Mouse (Mus musculus) left cerebral cortex, postnatal 4 days (tissue): ENCODE data around the gene Rfng. TPM values are rescaled to one million over a fixed set of nuclear protein-coding genes. Genes with fewer than 3 reads are reported as not detected.
"Not testable (repeated sequence)": the region's sequence is repeated elsewhere in the genome, so short reads cannot be mapped to it uniquely, and the experiment has no call there.

Experiments used
- DNase-seq: peaks from one replicate; pipeline ENCODE4 v3.0.0-alpha.2; 2022
- intact Hi-C: fragments of 180-260 bp; cut with DNase I; formaldehyde crosslinking; loops from one replicate; pipeline ENCODE4 v1.15.1; 2025
- total RNA-seq, 2 experiments: library from RNA; stranded (reverse); gene quantifications; 2 replicates each; pipeline ENCODE4 v1.2.3; 2021

Rfng gene
- total RNA-seq: 10 to 100 TPM; 82.1 to 87.1 TPM

DNA sequence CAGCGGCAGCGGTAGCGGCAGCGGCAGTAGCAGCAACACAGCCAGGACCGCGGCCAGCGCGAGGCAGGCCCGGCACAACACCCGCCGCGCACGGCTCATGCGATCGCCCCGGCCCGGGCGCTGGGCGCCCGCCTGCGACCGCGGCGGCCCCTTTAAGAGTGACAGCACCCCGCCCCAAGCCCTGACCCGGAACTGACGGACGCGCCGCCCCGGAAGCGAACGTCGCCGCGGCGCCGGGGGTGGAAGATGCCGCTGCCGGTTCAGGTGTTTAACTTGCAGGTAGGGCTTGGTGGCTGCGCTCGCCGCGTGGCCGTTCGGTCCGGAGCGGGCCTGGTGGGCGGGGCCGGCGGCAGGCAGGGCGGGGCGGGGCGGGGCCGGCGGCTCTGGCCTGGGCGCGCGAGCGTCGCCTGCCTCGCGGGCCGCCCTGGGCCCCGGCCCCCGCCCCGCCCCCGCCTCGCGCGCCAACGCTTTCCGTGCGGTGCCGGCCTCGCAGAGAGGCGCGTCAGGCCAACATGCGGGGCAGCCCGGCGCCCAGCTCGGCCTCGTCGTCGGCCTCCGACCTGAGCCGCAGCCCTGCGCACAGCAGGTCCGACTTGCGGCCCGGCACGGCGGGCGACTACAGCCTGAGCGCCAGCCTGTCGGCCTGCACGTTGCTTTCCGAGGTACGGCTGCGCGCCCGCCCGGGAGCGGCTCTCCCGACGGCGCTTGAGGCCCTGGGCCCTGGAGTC lies at the start of gene Rfng, which contains the start of gene Gps1:
TSS of gene Rfng (minus strand) at position 144 of the 728 bp plus-strand sequence.
TSS of gene Gps1 (plus strand) at position 209 of the 728 bp plus-strand sequence.
- intact Hi-C loops: loop anchor here (10.0 kb wide), 1 partner anchor 169 kb away; the partner anchor contains the start of gene Pcyt2

GRCm38 (mm10) chr11:120832962-120833361 lies 49.0 kb upstream of the Rfng start:
- DNase-seq, intact Hi-C loops: not testable (repeated sequence)

More for the DNA sequence above, at the start of gene Rfng, which contains the start of gene Gps1:
- peak; percentile 80 for DNase-seq

DNA sequence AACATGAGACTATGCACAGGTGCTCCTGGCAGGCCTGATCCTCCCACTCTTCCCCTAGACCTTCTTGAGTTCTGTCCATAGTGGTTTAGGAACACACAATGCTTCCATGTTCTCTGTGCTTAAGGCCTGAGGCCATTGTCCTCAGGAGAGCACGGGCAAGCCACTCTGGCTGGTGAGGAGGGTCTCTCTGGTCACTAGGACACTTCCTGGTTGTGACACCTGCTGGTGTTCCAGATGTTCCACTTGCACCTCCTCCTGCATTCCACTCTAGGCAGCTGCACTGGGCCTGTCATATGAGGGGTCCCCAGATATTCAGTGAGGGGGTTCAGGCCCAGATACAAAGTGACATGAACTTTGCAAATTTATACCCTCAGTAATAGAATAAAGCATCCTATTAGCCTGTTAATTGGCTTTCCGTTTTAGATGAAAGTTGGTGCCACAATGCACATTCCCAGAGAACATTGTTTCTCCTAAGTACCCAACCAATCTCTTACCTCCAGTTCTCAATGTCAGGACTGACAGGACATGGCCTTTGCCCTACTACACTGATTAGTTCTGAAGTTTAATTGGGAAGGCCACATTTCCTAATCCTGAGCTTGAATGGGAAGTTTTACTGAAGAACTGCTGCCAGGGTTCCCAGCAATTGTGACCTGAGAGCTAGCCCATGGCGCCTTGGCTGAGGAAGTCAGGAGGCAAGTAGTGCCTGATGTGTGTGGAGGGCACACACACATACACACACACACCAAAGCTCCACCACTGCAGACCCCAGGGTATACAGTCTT lies 47.8 kb upstream of the Rfng start:
- no peak for DNase-seq
- intact Hi-C loops: no loop called here

DNA sequence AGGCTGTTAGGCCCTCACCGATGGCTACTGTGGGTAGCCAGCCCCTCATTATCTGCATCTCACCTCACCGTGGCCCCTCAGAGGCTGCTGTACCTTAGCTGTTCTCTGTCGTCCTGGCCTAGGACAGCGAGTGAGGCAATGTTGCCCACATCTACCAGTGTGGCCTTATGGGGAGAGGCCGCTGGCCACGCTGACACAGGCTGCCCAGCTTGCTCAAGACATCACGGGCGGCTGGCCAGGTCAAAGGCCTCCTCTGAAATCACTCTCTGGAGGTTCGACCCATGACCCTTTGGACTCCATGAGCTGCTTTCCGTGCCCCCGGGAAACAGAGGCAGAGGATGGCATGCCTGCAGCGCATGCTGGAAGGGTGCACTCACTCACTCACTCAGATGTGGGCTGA lies 46.7 kb upstream of the Rfng start:
- intact Hi-C loops: no loop called here
- no peak for DNase-seq

- intact Hi-C loops: no loop called here
- no peak for DNase-seq
Observed at GRCm38 (mm10) chr11:120829757-120830532, 45.9 kb upstream of the Rfng start.

- DNase-seq: no peak
- intact Hi-C loops: no loop called here
Observed at GRCm38 (mm10) chr11:120828416-120828815, 44.4 kb upstream of the Rfng start.

GRCm38 (mm10) chr11:120826016-120826953 lies 42.3 kb upstream of the Rfng start:
- no peak for DNase-seq
- intact Hi-C loops: no loop called here

GRCm38 (mm10) chr11:120825289-120825863 lies 41.4 kb upstream of the Rfng start:
- no peak for DNase-seq
- intact Hi-C loops: no loop called here

DNA sequence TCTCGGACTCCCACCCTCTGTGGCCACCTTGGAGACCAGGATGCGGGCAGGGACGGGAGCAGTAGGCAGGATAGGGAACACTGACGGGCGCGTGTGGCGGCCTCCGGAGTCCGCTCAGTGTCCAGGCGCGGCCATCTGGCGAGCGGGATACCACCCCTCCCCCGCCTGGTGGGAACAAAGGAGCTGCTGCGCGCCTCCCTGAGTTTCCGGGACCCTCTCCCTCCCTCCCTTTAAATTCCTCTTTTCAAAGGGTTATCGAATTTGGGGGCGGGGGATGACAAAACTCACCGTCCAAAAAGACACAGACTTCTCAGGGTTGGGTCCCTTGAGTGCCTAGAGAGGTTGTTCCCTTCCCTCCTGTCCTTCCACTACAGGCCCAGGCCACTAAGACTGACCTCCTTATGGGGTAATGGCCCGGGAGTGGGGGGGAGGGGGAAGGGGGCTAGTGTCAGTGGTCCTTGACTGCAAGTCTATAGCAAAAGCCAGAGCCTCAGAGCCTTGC lies 40.8 kb upstream of the Rfng start:
- intact Hi-C loops: no loop called here
- DNase-seq: no peak

DNA sequence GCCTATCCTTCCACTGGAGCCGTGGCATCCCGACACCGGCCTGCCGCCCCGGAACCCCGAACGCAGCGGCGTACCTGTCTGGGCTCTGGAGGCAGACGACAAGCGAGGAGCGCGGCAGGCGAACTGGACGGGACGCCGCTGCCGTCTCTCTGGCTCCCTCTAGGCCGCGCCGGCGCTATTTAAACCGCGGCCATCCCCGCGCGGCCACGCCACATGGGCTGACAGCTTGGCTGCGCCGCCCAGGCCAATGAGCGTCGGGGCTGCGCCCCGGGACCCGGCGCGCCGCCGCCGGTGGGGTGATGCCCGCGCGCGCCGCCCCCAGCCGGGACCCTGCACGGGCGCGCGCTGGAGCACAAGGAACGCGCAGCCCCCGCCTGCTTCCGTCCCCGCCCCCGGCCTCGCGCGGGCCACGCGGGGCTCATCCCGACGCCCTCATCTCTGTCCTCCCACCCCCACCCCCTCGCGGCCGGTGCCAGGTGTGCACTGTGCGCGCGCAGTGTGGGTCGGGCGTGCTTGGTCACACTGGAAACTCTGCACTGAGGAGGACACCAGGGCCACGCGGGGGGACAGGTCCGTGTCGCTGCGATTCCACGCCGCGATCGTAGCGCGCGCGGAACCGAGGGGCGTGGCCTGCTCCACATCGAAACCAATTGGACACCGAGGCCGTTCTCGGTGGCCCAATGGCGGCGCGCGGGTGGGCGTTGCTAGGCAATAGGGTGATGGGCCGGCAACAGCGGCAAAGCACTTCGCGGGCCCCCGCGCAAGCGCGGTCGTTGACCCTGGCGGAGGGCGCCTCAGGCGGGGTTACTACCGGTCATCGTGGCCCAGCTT lies 40.2 kb upstream of the Rfng start, which contains the start of gene Fasn:
TSS of gene Fasn (minus strand) at position 592 of the 831 bp plus-strand sequence.
- peak; percentile 100 for DNase-seq
- intact Hi-C loops: no loop called here

GRCm38 (mm10) chr11:120823551-120823947 lies 39.5 kb upstream of the Rfng start:
- peak; percentile 76 for DNase-seq
- intact Hi-C loops: no loop called here

DNA sequence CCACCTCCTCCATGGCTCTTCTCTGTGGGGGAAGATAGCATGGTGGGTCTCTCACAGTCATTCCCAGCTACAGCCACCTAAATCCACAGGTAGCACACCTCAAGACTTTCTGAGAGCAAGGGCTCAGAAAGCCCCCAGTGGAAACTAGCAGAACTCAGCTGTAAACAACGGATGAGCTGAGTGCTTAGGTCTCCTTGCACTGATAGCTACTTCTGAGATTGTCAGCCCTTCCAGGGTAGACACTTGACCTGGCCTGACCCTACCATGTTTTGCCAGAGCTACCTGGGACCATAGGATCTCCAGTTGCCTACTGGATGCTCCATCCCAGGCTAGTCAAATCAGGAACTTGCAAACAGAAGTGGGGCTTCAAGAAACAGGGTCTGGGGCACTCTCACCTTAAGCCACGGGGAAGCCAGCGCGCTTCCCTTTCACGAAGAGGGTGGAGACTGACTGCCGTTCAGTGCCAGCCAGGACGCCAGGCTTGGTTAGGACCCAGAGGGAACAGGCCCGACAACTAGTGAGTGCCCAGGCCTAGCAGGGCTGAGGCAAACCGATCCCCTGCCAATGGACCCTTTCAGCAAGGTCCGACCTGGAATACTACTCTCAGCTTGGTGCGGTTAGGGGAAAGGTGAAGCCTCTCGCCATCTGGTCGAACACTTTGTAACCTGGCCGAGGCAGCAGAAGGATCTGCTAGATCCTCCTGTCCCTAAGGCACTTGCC lies 39.0 kb upstream of the Rfng start:
- intact Hi-C loops: no loop called here
- no peak for DNase-seq

DNA sequence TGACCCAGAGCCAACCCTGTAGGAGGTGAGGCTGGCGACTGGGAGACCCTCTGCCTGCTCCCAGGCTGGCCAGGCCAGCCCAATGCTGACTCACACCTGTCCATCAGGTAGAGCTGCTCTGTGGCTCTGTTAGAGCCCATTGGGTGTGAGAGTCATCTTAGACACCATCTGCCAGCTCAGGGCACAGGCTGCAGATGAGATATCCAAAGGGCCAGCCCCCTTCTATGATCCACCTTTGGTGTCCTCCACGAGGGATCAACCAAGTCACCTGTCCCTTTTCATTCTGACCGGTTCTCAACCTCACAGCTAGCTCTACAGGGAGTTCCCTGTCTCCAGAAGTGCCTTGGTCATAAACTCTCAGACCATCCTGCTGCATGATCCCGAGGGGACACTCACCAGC lies 38.3 kb upstream of the Rfng start:
- intact Hi-C loops: no loop called here
- DNase-seq: no peak

GRCm38 (mm10) chr11:120821076-120821922 lies 37.3 kb upstream of the Rfng start:
- intact Hi-C loops: no loop called here
- no peak for DNase-seq

GRCm38 (mm10) chr11:120820546-120820945 lies 36.5 kb upstream of the Rfng start:
- intact Hi-C loops: no loop called here
- DNase-seq: no peak

- no peak for DNase-seq
- intact Hi-C loops: no loop called here
Observed at GRCm38 (mm10) chr11:120819556-120819955, 35.5 kb upstream of the Rfng start.

DNA sequence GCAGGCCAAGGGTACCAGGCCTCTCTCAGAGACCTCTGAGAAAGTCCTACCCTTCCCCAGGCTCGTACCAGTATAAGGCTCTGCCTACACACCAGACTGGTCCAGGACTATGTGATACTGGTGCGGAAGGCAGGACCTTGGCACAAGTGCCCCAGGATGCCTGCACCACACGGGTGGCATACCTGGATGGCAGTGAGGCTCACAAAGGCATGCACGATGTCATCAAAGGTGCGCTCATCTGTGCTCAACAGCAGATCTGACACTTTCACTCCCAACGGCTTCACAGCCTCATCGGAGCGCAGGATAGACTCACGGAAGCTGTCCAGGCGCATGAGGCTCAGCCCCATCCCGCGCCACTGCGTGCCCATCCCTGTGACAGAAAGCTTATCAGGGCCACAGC lies 34.2 kb upstream of the Rfng start:
- DNase-seq: no peak

More for the DNA sequence above, 34.2 kb upstream of the Rfng start:
- intact Hi-C loops: no loop called here
